Mouse (Mus musculus) cortical plate, adult 2 months (tissue): ENCODE results near the gene Primpol. TPM values are rescaled to one million over a fixed set of nuclear protein-coding genes. Genes with fewer than 3 reads are reported as not detected.

Source experiments
- H3K27ac ChIP-seq: fragments of 200-500 bp; 2 replicates; pipeline ENCODE4 v1.5.1; 2012; ENCODE audit warnings: low read length, control low read depth, inconsistent platforms; ENCODE audit not compliant: insufficient read depth
- H3K4me1 ChIP-seq: fragments of 200-500 bp; 2 replicates; pipeline ENCODE4 v1.6.1; 2011; ENCODE audit warnings: low read length; ENCODE audit not compliant: control insufficient read depth, insufficient read depth
- H3K4me3 ChIP-seq: fragments of 200-500 bp; 2 replicates; pipeline ENCODE4 v1.5.1; 2011; ENCODE audit warnings: mild to moderate bottlenecking, low read length, control low read depth; ENCODE audit not compliant: insufficient read depth
- CTCF ChIP-seq: fragments of 200-500 bp; IDR thresholded peaks from 2 replicates; pipeline ENCODE4 v1.5.1; 2011; ENCODE audit warnings: mild to moderate bottlenecking, control low read depth, low read length; ENCODE audit not compliant: insufficient read depth; ENCODE audit errors: extremely low read depth
- POLR2A ChIP-seq: fragments of 200-500 bp; IDR thresholded peaks from 2 replicates; pipeline ENCODE4 v1.6.1; 2011; ENCODE audit warnings: mild to moderate bottlenecking, low read length, control low read depth; ENCODE audit not compliant: insufficient read depth; ENCODE audit errors: extremely low read depth
- polyA plus RNA-seq: library from polyadenylated mRNA; depleted of rRNA; stranded (reverse); fragments of >200 nt; gene quantifications from 2 replicates; pipeline ENCODE4 v1.2.3, GENCODE M21; 2012; rRNA removed

The Primpol gene
- polyA plus RNA-seq, 1 experiment: 1.9 TPM

GRCm38 (mm10) chr8:46545854-46546253 lies 71.2 kb downstream of the Primpol start:
- no peak overlapping the region for H3K27ac ChIP-seq

DNA sequence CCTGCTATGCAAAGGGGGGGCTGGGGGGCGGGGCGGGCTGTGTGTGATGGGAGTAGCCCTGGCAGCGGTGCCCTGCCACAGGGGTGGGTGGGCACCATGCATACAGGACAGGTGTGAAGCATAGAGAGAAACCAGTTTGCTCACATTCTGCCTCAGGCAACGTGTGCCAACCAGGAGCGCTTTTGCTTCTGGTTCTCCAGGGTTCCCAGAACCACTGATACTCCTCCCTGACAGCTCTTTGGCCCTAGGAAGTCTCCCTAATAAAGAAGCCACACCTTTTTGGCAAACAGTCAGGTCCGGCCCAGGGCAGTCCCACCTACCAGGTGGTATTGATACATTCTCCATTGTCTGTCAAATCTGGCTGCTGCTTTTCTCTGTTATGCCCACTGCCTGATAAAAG lies 73.3 kb downstream of the Primpol start:
- TF ChIP-seq POLR2A (no peak), CTCF (no peak)
- Histone ChIP-seq H3K4me1 (no peaks in the 10 kb centered on the region), H3K4me3 (no peak overlapping the region), H3K27ac (no peak overlapping the region)

More at GRCm38 (mm10) chr8:46545854-46546253, 71.2 kb downstream of the Primpol start:
- no peak overlapping the region for H3K4me3 ChIP-seq
- H3K4me1 ChIP-seq: no peaks in the 10 kb centered on the region
- TF ChIP-seq CTCF: no peak
- no peak for TF ChIP-seq POLR2A

DNA sequence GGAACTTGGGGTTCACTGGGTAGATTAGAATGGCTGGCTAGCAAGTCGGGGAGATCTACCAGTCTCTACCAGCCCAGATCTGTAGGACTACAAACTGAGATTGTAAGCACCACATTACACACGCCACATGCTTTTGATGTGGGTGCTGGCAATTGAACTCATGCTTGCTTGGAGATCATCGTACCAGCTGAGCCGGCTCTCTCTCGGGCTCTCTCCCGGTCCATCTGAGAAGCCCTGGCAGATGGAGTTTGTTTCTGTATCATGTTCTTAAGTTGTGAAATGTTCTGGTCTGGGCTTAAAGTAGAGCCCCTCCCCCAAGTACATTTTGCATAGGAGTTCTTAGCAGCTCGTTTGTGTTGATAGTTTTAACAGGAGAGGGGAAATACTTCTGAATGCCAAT lies 73.8 kb downstream of the Primpol start:
- Histone ChIP-seq H3K4me1 (no peaks in the 10 kb centered on the region), H3K4me3 (no peak overlapping the region), H3K27ac (no peak overlapping the region)
- TF ChIP-seq POLR2A: no peak
- no peak for TF ChIP-seq CTCF

DNA sequence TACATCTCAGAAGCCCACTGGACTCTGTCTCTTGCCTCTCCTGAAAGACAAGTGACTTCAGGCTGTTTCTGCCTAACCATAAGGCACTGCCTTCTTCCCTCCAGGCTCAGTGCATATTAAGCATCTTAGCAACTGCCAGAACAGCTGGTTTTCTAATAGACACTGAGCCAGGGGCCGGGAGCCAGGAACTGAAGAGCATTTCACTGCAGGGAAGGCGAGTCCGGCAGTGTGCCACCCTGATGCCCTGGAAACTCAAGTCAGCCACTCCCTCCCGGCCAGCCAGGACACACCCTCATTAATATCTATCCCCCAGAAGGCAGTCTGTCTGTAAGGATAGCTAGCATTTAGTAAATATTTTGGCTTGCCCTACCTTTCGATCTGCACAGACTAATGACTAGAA lies 77.3 kb downstream of the Primpol start:
- no peak overlapping the region for H3K27ac ChIP-seq
- no peaks in the 10 kb centered on the region for H3K4me1 ChIP-seq
- H3K4me3 ChIP-seq: no peak overlapping the region
- no peak for TF ChIP-seq POLR2A
- no peak for TF ChIP-seq CTCF

GRCm38 (mm10) chr8:46533926-46534325 lies 83.1 kb downstream of the Primpol start:
- TF ChIP-seq CTCF: no peak
- TF ChIP-seq POLR2A: no peak
- H3K4me1 ChIP-seq: no peaks in the 10 kb centered on the region
- no peak overlapping the region for H3K27ac ChIP-seq
- no peak overlapping the region for H3K4me3 ChIP-seq

DNA sequence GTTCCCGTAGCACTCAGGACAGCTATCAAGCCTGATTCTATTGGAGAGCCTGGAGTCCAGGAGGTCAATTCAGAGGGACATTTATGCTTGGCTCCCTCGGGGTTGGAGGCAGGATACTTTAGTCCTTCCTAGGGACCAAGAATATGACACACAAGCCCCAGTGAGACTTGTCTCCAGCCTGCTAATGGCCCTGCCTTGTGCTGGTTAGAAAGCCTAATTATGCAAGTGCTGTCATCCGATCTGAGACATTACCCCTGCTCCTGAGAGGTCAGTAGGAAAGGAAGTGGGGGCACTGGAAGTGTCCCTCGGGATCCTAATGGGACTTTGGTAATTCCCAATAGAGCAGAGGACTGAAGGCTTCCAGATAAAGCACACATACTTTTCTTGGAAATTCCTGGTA lies 86.5 kb downstream of the Primpol start:
- H3K27ac ChIP-seq: no peak overlapping the region
- no peak overlapping the region for H3K4me3 ChIP-seq
- H3K4me1 ChIP-seq: no peaks in the 10 kb centered on the region
- TF ChIP-seq CTCF (no peak), POLR2A (no peak)

GRCm38 (mm10) chr8:46529508-46529907 lies 87.5 kb downstream of the Primpol start:
- no peak for TF ChIP-seq CTCF
- TF ChIP-seq POLR2A: no peak
- Histone ChIP-seq H3K27ac (no peak overlapping the region), H3K4me3 (no peak overlapping the region), H3K4me1 (no peaks in the 10 kb centered on the region)

DNA sequence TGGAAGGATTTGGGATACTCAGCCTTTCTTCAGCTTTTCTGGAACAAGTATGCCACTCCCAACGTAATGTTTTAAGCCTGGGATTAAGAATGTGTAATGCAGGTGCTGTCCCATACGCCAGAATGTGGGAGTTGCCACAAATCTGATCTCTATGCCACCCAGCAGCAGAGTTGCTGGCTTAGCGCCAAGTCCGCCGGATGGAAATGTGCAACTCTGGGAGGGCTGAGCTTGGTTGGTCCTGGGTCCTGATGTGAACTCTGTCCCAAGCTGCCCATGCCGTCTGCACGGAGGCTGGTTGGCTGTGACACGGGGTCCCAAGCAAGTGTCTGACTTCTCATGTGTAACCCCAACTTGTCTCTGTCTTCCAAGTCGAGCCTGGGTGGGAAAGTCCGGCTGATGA lies 90.2 kb downstream of the Primpol start:
- no peak for TF ChIP-seq POLR2A
- no peak for TF ChIP-seq CTCF
- H3K4me1 ChIP-seq: no peaks in the 10 kb centered on the region
- no peak overlapping the region for H3K4me3 ChIP-seq
- H3K27ac ChIP-seq: no peak overlapping the region

GRCm38 (mm10) chr8:46526098-46526497 lies 90.9 kb downstream of the Primpol start:
- TF ChIP-seq CTCF (no peak), POLR2A (no peak)
- Histone ChIP-seq H3K27ac (no peak overlapping the region), H3K4me1 (no peaks in the 10 kb centered on the region), H3K4me3 (no peak overlapping the region)

Other genes with a start within 250 kb of the Primpol start
- 49.4 and 52.2 TPM in 2 replicates for gene Acsl1, start 146.2 kb downstream of the Primpol start, polyA plus RNA-seq
- gene Cenpu, start 65.2 kb downstream of the Primpol start, polyA plus RNA-seq: 1.9 and 3.2 TPM in 2 replicates
- gene Casp3, start 79 bp upstream of the Primpol start, polyA plus RNA-seq: 11.6 and 11.9 TPM in 2 replicates
- 27.1 and 30.4 TPM in 2 replicates for gene Irf2, start 122.5 kb upstream of the Primpol start, polyA plus RNA-seq